Mouse (Mus musculus) lung, adult 2 months (tissue): ENCODE measurements at regions not wholly inside any gene's neighbourhood (a gene's known extent, or its start where the extent isn't known, plus 50 kb on each side); places are given as distances from the start of the nearest gene placed in this dataset.

Source experiments
- CTCF ChIP-seq: fragments of 200-500 bp; IDR thresholded peaks from 2 replicates; pipeline ENCODE4 v1.5.1; 2011; ENCODE audit warnings: mild to moderate bottlenecking, low read length, control low read depth; ENCODE audit not compliant: insufficient read depth
- POLR2A ChIP-seq: fragments of 200-500 bp; IDR thresholded peaks from 2 replicates; pipeline ENCODE4 v1.6.1; 2011; ENCODE audit warnings: low read depth, mild to moderate bottlenecking, control low read depth, low read length, borderline replicate concordance; ENCODE audit errors: extremely low read depth

DNA sequence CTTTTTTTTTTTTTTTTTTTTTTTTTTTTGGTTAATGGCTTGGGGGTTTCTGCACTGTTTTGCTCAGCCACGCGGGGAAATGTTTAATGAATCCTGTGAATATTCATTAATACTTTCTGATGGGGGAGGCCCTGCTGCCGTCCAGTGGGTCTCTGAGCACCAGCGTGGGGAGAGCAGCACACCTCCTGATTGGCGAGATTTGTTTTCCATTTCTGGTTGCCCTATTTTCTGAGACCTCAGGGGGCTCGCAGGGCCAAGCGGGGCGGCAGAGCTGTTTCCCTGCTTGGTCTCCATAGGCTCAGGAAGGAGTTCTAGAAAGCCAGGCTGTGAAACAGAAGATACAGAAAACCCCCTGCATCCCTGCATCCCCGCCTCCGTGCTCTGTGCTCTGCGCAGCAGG is 153.0 kb upstream of the Med13l start:
- TF ChIP-seq CTCF (no peak), POLR2A (no peak)
